Mouse (Mus musculus): ENCODE results near the gene Exoc8. TPM values are rescaled to one million over a fixed set of nuclear protein-coding genes. Genes with fewer than 3 reads are reported as not detected.

The Exoc8 gene
- total RNA-seq (2021): 10 to 100 TPM; 19.7 to 20.2 TPM
- long read RNA-seq, experiment 1, full-length matches to known transcripts: 12 of 12 reads
- long read RNA-seq, experiment 1, partial matches to known transcripts: 0 of 12 reads
- long read RNA-seq, experiment 1, other reads (novel, unspliced or antisense): 0 of 12 reads
- long read RNA-seq, experiment 2, full-length matches to known transcripts: 10 of 10 reads
- long read RNA-seq, experiment 2, partial matches to known transcripts: 0 of 10 reads
- long read RNA-seq, experiment 2, other reads (novel, unspliced or antisense): 0 of 10 reads

DNA sequence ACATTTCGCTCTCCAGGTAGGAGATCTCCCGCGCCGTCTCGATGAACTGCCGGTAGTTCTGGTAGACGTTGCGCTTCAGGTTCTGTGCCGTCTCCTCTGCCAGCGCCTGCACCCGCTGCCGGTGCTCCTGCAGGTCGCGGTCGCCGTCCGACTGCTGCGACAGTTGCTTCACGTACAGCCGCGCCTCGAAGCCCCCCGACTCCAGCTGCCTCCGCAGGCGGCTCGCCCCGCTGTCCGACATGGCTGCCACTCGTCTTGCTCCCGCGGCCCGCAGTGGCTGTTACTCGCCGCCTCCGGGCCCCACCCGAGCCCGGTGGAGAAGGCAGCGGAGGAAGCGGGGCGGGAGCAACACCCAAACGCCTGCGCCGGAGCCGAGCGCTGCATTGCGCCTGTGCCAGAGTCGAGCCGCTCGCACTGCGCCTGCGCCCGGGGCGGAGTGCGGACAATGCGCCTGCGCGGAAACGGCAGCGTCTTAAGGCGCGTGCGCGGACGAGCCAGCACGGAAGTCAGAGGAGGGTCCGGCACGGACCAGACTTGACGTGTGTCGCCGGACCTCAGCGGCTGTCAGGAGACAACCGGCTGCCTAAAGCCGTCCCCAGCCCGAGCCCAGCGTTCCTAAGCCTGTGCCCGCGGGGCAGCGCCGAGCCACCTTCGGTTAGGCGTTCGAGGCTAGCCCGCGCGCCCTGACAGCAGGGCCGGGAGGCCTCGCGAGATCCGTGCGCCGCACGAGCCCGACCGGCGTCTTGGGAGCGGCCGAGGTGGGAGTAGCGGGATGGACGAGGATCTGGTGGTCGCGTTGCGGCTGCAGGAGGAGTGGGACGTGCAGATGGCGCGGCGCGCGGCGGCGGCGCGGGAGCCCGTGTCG is at the start of gene Exoc8, which contains the start of gene Sprtn:
Gene Exoc8, minus strand, starts transcription at position 320 of the 865 bp plus-strand sequence.
Gene Sprtn, plus strand, starts transcription at position 501 of the 865 bp plus-strand sequence.
- intact Hi-C loops (cut with DNase I): loop anchor here (2.0 to 5.0 kb wide), 3 partner anchors 51 to 135 kb away; partner anchors contain the start of genes Egln1 and Tsnax
- peak; percentile 99 to 100 for DNase-seq

GRCm38 (mm10) chr8:124944406-124944805 is 46.9 kb upstream of the Exoc8 start:
- intact Hi-C loops (cut with DNase I): loop anchor here (2.0 kb wide), 1 partner anchor 18 kb away; no protein-coding TSS in a partner anchor
- DNase-seq: no peak

DNA sequence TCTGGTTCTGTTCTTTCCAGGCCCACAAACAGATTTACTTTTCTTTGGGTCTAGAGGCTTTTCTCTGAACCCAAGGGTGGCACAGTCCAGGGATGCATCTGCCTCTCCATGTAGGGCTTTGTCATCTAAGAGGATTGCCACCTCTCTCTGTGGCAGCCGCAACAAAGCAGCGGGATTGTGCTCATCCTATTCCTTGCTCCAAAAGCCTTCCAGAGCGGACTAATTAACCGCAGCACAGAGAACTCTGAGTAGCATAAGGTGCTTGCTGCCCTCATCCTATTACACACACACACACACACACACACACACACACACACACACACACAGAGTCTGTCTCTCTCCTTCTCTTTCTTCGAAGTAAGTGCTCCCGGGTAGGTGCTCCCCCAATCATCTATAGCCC is 46.3 kb upstream of the Exoc8 start:
- intact Hi-C loops (cut with DNase I): loop anchor here (2.0 kb wide), 1 partner anchor 17 kb away; no protein-coding TSS in a partner anchor
- no peak for DNase-seq

- intact Hi-C loops (cut with DNase I): no loop called here
- no peak for DNase-seq
Measured at GRCm38 (mm10) chr8:124937293-124937692, 39.8 kb upstream of the Exoc8 start.

DNA sequence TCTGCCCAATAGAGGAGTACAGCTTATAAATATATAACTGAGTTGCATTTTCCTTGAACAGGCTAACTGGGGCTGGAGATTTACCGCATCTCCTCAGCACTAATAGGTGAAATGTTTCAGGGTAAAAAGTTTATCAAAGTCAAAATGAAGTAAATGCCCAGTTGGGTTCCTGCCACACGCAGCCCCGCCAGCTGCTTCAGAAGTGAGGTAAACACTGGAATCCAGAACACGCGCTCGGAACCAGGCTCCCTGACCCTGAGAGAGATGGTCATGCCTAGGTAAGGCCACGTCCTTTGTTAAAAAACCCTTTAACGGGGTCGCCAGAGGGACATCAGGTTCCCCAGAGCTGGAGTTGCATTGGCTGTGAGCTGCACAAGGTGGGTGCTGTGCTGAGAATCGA is 39.2 kb upstream of the Exoc8 start:
- no peak for DNase-seq
- intact Hi-C loops (cut with DNase I): no loop called here

- intact Hi-C loops (cut with DNase I): no loop called here
- no peak for DNase-seq
Measured at GRCm38 (mm10) chr8:124935116-124935515, 37.6 kb upstream of the Exoc8 start.

GRCm38 (mm10) chr8:124932435-124932834 is 34.9 kb upstream of the Exoc8 start:
- intact Hi-C loops (cut with DNase I): no loop called here
- DNase-seq: no peak

GRCm38 (mm10) chr8:124930649-124931048 is 33.1 kb upstream of the Exoc8 start:
- intact Hi-C loops (cut with DNase I): no loop called here
- DNase-seq: no peak

DNA sequence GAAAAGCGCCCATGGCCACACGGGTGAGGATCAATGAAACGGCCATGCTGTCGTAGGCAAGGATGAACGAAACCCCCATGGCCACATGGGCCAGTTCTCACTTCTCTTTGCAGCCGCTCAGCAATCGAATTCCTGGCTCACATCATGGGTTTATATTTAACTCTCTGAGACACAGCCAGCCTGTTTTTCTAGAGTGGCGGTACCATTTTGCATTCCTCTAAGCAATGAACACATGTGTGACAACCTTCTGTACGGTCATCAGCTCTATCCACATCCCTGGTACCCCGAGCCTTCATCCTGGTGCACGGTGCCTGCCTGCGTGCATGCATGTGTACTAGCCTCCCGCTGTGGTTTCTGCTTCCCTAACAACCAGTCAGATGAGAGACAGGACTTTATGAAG is 32.6 kb upstream of the Exoc8 start:
- intact Hi-C loops (cut with DNase I): no loop called here
- no peak for DNase-seq

DNA sequence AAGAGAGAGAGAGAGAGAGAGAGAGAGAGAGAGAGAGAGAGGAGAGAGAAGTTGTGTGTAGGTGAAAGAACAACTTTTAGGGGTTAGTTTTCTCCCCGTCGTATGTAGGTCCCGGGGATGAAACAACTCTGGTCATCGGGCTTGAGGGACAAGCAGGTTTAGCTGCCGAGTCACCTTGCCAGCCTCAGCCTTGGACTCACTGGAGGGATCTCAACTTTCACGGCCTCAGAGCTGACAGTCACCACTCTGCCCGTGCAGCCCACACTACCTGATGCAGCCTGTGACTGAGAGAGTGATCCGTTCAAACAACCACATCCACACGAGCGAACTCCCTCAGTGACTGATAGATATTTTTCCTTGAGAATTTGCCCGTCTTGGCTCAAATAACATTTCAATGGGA is 31.5 kb upstream of the Exoc8 start:
- intact Hi-C loops (cut with DNase I): no loop called here
- DNase-seq: no peak

DNA sequence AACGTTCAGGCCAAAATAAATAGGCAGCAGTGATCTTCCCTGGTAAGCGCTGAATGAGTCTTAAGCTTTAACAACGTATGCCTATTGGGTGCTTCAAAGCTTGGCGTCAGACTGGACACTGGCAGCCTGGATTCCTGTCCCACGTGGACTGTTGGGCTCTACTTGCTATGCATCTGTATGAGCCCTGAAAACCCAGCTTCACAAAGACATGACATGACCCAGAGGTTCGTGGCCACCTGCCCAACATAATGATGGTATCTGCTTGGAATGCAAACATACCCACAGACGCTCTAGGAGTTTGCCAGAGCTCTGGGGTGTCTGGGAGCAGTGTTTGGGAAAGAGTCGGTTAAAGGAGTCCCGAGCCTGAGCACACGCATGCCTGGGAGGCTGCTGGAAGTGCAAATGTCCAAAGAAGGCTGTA is 28.9 kb upstream of the Exoc8 start:
- DNase-seq: peak in 1 of 2 experiments; percentile 71
- intact Hi-C loops (cut with DNase I): loop anchor here (2.0 kb wide), 1 partner anchor 18 kb away; no protein-coding TSS in a partner anchor

DNA sequence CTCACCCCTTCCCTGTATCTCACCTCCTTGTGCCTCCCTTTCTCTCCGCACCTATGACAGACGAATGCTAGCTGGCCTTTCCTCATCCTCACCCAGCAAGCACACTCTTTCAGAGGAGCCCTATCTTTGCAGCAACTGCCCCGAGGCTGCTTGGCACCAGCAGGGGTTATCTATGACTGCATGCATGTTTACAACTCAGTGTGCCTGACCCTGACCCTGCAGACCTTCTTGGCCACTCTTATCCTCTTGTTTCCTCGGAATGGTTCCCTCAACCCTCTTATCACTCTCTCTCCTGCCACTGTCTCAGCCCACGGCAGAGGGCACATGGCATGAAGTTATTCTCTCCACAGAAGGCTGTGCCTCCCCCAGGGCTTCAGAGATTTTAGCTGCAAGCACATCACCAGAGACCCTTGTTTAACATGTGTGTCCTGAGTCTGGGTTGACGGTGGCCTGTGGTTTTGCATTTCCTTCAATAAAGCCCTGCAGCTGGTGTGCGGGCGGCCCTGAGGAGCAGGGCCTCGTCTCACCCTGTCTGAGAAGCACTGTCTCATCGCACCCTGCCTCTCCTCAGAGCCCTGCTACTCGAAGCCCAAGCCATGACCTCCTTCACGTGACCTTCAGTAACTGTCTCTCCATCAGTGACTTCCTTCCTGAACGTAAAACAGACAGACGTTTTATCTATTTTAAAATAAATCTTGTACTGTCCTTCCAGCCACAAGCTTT is 28.2 kb upstream of the Exoc8 start:
- DNase-seq: no peak
- intact Hi-C loops (cut with DNase I): loop anchor here (2.0 kb wide), 1 partner anchor 19 kb away; no protein-coding TSS in a partner anchor

DNA sequence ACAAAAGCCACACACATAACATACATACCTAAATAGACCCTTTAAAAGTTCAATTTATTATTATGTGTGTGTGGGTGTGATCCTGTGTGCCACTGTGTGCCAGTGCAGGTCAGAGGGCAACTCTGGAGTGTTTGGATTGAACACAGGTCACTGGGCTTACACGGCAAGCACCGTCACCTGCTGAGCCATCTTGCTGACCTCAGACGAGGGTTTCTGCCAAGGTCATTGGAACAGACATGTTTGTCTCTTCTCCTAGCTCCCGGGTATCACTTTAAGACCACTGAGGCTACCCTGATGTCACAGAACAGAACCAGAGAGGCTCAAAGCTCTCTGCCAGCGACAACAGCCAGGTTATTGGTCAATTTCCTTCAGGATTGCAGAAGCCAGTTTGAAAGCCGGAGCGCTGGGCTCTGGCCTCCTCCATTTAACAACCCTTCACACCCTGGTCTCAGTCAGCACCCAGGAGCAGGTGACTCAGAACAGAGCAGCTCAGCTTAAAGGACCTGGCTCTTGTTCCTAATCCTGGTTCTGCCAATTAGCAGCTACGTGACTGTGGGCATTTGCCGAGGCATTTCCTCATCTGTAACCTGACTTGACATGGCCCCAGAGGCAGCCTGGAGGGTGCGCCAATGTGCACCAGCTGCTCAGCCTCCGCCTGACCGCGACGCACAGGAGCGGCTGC is 26.6 kb upstream of the Exoc8 start:
- DNase-seq: peak; percentile 45 to 46
- intact Hi-C loops (cut with DNase I): no loop called here

GRCm38 (mm10) chr8:124922490-124923089 is 25.1 kb upstream of the Exoc8 start:
- no peak for DNase-seq
- intact Hi-C loops (cut with DNase I): no loop called here

DNA sequence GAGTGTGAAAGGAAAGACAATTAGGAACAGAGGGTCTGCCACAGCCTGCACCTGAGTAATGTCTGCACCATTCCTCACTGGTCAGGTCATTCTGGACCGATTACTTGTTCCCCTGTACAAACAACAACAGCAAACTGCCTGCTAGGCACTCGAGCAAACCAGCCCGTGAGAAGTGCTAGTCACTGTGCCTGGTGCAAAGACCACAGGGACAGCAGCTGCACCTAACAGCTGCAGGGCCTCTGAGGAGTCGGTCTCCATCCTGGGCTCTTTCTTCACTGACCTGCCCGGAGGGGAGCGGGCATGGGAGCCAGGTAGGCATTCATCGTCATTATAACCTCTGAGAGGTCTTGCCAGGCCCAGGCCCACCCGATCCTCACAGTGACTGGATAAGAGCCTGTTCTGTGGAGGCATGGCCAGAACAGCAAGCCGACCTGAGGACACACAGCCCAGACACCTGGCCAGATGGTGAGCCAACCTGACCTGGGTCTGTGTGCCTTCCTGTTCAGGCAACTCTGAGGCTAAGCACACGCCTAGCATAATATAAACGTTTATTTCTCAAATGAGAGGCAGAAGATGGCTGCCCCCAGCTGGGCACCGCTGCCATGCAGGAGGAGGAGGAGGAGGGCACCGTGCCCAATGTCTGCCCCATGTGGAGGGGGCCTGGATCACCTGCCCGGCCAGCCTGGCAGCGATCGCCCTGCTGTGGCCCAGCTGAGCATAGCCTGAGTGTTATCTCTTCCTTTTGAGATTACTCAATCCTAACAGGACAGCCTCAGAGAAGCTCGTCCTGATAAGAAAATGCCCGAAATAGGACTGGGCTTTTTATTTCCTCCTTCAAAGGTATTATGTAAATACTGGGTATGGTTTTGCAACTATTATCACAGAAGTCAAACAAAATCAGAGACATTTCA is 24.1 kb upstream of the Exoc8 start:
- DNase-seq: peak; percentile 63 to 70
- intact Hi-C loops (cut with DNase I): no loop called here

GRCm38 (mm10) chr8:124917741-124918484 is 20.4 kb upstream of the Exoc8 start:
- intact Hi-C loops (cut with DNase I): no loop called here
- no peak for DNase-seq

DNA sequence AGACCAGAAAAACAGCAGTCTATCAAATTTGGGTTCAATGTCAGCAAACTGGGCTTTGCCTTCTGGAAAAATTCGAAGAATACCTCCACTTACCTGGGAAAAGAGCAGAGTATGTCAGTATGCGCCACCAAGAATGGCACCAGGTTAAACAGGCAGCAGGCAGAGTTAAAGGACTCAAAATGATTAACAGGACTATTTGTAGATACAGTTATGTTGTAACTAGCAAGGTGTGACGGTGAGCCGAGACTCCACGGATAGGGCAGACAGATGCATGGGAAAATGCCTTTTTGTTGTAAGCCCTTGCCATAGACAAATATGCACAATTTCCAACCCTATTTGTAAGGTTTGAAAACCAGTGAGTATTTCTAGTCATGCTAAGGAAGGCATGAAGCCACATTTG is 16.6 kb upstream of the Exoc8 start:
- intact Hi-C loops (cut with DNase I): no loop called here
- no peak for DNase-seq

Measured in heart, postnatal 14 days (tissue).